Mouse (Mus musculus) kidney, postnatal 14 days (tissue): ENCODE results near the gene Uspl1.

Experiments
- DNase-seq: peaks from one replicate; pipeline ENCODE4 v3.0.0; 2022; ENCODE audit warnings: mixed read lengths

Uspl1 gene

DNA sequence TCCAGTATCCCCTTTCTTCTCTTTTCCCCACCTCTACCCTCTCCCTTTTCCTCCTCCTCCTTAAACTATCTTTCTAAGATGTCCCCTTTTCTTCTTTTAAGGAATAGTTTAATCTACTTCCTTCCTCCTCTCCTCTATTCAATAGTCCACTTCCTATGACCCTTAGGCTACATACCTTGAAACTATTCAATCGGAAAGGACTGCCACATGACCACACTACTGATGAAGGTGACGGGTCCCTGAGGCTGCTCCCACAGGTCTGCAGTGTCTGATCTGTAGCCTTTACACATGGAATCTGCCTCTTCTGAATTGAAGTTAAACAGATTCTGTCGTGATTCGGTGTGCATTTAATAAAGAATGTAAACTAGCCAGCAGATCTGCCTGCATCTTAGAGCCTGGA is 28.7 kb downstream of the Uspl1 start:
- no peak for DNase-seq

DNA sequence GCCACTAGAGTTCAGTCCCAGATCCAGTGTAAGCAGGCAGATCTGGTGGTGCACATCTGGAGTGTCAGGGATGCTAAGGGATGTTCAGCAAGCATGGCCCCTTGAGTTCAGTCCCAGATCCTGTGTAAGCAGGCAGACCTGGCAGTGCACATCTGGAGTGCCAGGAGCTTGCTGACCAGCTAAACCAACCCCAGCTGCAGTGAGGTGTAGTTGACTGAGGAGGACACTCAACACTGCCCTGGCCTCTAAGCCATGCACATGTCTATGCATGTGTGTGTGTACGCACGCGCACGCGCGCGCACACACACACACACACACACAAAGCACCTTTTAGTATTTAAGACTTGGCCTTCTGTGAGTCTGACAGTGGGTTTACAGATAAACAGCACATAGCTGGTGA is 31.4 kb downstream of the Uspl1 start:
- no peak for DNase-seq

DNA sequence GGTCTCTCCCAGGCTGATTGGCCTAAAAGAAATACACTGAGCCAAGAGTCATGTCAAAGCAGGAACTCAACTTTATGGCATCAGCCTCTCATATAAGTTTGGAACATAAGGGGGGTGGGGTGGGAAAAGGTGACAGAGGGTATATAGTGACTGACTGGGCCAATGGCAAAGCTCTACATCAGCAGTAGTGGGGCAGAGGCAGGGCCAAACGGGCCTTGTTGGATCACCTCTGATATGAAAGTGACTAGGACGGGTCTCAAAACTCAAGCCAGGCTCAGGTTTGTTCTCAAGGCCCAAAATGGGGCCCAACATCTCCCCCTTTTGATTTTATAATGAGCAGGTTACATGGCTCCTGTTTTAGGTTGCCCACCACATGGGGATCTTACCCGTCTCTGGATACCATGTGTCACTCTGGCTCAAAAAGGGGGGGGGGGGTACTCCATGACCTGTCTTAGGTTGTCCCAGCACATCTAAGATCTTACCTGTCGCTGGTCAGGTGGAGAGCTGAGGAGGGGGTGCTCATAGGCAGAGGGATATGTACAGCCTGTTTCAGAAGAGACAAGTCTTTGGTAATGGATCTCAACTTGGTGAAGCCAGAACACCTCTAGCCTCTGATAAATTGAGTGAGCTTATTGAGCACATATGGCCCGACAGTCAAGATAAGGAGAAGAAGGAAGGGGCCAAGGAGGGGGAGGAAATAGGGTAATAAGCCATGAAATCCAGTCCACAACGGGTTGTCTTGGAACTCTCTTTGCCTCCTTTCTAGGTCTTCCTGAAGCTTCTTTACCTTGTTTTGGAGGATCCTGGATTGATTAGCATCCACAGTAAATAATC is 33.6 kb downstream of the Uspl1 start:
- DNase-seq = no peak

DNA sequence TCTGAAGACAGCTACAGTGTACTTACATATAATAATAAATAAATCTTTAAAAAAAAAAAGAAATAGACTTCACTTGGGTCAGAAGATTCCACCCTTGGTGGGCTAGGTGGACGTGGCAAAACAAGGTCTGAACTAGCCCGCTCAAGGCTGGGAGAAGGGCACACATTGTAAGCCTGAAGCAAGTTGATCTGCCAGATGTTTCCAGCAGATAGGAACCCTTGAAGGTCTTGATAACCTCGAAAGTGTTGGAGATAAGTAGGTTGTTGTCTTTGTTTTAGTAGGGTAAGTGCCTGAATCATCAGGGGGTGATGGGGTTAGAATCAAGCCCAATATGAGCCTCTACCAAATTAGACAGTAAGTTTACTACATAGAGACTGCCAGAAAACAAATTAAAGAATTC is 35.3 kb downstream of the Uspl1 start:
- no peak for DNase-seq

DNA sequence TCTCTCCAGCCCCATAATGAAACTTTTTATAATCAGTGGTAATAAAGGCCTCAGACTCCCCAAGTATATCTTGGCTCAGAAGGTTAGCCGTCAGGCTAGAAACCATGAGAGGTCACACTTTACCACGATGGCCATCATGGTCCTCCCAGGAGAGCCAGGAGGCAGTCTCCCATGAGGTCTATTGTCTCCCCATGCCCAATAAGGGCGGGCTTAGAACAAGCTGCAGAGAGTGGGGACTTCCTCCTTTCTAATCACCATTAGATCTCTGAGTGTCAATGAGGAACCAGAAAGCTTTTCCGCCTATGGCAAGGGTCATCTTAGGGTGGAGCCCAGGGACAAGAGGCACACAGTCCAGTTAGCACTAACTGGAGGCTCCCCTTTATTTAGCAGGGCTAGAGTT is 37.2 kb downstream of the Uspl1 start:
- DNase-seq = no peak

DNA sequence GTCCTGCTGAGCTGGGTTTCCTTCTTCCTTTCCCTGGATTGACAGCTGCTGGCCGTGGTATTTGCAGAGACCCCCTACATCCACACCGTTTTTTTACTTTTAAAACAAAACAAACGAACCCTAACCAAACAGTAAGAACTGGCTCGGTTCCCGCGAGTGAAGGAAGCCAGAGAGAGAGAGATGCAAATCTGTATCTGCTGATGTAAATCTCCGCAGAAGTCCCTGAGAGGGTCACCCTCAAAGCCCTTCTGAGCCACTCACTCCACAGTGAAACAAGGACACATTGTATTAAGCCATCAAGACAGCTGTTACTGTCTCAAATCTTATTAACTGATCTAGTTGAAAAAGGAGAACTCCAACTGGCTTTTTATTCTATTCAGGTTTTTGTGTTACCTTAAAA is 40.5 kb downstream of the Uspl1 start:
- no peak for DNase-seq

DNA sequence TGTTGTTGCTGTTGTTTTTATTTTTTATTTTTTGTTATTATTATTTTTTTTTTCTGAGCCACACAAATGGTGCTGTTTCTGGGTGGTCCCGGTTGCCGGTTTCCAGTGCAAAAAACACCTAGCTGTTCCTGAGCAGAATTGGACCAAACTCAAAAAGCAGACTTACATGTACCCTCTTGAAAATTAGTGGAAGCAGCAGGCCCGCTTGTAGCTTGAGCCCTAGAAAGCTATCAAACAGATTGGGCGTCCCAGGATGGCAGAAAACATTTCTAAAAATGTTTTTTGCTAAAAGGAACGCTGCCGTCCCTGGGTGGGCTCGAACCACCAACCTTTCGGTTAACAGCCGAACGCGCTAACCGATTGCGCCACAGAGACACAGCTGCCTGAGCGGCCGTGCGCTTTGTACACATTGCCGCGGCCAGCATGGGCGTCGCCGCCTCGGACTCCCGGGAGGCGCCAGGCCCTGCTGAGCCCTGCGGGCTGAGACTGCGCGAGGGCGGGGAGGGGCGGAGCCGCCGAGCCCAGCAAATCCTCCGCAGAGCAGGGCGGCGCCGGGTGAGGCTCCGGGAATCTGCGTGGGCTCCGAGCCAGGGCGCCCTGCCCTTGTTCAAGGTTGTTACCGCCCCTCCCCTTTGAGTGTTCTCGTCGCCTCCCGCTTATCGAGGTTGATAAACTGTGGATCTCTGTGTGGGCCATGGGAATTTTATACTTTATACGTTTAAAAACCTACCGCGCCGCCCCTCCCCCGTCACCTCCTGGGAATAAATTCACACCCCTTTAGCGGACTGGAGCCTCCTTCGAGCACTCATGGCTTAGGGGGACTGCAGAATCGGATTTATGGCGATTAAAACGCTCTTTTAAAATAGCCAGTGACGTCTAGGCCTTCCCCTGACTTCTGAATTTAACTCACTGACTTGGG is 44.8 kb downstream of the Uspl1 start:
- DNase-seq = peak; percentile 99

DNA sequence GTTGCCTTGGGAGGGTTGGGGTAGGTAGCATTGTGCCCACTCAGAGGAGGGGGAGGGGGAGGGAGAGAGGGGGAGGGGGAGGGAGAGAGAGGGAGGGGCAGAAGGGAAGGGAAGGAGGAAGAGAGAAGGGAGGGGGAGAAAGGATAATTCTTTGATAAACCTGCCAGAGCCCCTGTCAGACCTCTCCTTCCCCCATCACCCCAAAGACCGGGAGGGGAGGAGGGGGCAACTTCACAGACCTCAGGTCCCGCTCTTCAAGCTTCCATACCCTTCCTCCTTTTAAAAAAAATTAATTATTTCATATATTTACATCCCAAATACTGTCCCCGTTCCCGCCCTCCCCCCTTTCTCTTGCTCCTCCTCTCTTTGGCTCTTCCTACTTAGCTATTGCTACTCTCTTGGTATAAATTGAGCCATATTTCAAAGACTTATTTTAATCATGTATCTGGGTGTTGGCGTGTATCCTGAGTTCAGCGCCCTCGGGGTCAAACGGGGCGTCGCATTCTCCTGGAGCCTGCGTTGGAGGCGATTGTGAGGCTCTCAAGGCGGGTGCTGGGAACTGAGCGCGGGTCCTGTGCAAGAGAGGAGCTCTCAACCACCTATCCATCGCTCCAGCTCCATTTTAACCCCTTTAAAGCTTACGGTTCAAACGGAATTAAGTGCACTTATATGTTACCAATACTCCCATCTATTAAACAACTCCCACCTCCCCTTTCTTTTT is 45.6 kb downstream of the Uspl1 start:
- no peak for DNase-seq

DNA sequence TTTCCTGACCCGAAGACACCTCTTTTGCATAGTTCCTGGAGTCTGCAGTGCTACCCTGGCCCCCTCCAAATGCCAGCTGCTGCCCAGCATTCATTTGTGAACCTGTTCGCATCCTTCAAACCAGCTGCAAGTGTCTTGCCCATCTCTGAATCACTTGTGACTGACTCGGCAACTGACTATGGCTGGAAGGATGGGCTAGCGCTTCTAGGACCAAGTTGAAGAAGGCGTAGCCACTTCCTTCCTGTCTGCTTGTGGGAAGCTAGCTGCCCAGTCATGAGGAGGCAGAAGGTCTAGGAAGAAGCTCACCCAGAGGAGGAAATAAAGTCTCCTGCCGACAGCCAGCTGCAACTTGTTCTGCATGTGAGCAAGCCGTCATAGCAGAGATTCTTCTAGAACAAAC is 50.9 kb downstream of the Uspl1 start:
- DNase-seq = no peak

DNA sequence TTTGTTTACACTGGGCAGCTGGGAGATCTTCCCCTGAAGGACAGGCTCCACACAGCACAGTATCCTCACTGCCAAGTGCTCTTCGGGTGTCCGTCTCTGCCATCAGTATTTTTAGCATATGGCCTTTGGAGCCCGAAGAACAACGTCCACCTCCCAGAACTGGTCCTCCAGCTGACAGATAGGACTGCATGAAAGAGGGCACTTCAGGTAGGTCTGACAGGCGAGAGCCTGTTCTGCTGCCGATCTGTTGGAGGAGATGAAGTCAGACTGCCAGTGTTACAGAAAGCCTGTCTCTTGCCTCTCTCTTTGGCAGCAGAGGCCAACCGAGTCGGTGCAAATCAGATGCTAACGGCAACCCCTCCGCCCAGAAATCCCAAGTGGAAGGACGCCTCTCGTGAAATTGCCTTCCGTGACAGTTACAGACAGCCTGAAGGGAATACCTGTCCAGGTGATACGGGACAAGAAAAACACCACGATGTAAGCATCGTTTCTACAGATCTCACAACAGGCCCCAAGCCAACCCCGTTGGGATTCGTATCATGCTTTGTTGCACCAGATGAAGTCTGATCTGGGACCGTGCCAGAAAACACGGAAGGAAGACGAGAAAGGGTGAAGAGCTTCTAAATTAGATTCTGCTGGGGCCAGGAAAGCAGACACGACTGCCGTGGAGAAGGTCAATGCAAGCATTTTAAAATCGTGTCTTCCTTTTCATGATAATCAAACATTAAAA is 53.2 kb downstream of the Uspl1 start:
- DNase-seq = no peak

DNA sequence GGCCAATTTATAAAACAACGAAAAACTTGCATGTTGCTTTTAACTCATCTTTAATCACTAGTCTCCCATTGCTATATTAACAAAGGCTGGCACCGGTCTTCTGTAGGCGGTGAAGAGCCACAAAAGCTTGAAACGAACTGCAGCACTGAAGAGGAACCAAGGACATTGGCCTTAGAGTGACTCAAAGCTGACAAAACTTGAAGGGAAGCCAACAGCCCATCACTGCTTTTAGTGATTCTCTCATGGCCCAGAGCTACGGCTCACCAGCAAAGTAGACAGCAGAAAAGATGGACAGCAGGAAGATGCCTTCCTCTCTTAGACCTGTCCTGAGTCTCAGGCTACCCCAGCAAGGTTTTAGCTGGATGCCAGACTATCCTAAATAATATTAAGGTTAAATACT is 58.3 kb downstream of the Uspl1 start:
- DNase-seq = no peak

DNA sequence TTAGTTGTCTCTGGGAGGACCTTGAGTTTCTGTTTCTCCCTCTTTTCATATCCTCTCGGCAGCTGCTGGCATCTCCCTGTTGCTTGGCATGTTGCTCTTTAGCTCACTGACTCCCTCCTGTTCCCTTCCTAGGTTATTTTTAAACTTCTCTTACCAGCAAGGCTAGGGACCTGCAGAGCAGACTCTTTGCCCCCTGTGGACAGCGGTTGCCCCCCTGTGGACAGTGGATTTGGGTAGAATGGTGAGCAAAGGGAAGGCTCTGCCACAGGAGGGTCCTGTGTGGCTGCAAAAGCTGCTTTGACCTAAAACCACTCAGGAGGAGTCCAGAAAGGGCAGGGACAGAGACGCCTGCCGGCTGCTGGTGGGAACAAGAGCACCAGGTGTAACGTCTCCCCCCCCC is 58.9 kb downstream of the Uspl1 start:
- DNase-seq = no peak

DNA sequence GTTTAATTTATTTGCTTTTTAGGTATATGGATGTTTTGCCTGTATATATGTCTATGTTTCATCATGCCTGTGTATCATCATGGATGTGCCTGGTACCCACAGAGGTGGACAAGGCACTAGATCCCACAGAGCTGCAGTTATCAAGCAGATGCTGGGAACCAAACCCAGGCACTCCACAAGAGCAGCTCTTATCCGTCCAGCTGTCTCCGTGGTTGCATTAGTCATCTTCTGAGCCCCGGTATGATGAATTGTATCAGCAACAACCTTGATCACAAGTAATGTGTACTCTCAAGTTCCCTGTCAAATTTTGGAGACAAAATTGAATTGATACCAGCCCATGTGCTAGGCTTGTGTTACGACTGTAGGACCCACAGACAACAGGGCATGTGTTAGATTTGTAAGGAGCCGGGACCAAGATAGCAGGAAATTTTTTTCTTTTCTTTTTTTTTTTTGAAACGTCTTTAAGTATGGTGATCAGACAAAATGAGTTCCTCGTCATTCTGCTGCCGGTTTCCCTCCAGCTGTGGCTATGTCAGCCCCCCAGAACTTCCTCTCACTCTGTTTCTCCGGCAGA is 61.3 kb downstream of the Uspl1 start:
- DNase-seq = no peak

DNA sequence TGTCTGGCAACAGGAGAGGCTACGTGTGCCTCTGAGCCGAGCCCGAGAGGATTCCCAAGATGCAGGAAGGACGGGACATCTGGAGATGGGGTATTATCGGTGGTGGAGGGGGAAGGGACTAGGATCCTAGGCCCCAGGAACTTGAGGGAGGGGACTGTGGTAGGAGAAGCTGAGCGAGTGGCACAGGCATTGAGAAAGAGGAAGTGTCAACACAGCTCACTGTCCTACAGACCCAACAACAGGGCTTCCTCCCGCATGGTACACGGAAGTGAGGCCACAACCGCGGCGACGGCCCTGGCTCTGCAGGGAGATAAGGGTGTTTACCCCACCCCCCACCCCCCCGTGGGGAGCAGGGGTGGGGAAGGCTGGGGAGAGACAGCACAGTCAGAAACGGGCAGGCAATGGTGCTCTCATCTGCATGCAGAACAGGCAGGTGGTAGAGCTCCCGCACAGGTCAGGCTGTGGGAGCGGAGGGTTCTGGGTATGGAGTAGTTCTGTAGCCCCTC is 61.9 kb downstream of the Uspl1 start:
- DNase-seq = peak; percentile 37

DNA sequence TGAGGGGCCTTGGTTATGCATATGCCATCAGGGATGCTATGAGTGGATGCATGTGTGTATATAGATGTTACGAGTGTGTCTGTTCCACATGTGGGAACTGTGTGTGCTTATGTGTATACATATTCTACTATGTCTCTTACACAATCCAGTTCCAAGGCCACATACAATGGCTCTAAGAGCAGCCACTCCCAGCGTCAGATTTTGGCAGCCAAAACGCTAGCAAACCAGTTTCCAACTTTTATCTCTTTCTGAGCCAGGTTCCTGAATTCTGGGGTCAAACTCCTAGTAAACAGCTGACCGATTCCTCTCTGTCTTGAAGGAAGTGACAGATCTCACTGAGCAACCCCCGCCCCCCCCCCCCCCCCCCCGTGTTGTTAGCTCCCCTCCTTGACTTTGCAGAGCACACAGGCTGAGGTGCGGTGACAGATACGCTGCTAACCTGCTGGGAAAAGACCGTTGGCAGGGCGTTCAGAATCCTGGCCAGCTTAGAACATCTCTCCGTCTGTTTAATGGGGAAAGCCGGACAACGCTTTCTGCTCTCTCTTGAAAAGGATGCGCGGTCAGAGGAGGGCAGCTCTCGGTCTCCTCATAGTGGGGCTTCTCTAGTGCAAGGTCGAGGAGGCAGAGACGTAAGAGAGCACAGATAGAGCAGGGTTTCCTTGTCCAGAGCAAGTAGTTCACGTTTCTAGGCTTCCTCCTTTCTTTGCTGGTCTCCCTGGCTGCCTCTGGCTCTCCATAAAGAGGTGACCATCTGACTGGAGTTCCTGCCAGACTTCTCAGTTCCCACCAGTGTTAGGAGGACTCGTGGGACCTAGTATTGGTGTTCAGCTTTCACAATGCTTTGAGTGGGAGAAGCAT is 63.1 kb downstream of the Uspl1 start:
- no peak for DNase-seq

DNA sequence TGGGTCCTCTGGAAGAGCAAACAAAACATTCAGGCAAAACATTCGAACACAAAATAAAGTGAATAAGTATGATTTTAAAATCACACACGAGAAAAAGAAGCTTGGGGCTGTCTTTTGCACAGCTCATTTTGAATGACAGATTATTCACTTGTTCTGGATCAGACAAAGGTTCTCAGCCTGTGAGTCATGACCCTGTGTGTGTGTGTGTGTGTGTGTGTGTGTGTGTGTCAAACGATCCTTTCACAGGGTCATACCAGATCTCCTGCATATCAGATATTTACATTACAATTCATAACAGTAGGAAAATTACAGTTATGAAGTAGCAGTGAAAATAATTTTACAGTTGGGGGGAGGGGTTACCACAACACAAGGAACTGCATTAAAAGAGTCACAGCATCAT is 68.2 kb downstream of the Uspl1 start:
- no peak for DNase-seq

DNA sequence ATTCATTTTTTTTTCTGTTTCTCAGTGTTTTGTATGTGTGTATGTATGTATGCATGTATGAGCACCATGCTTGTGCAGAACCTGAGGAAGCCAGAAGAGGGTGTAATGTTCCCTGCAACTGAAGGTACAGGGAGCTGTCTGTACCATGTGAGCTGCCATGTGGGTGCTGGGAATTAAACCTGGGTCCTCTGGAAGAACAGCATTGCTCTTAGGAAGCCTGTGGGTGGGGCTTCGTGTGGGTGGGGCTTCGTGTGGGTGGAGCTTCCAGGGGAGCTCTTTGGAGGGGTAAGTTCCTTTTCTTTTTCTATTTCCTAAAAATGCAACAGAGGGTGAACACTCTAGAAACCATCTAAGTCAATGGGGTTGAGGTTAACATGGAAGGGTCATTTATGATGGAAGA is 69.3 kb downstream of the Uspl1 start:
- DNase-seq = no peak

DNA sequence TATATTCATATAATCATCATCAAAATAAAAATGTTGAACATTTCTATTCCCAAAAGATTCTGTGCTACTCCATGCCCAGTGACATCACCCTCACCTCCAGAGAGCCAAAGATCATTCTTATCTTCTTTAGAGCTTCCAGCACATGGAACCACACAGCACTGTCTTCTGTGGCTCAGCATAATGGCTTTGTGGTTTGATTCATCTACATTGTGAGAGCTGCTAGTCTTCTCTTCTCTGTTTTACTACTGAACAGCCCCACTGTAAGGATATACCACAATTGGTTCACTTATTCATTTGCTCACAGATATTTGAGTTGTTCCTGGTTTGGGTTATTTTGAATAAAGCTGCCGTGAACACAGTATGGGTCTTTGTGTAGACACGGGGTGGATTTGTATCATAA is 71.4 kb downstream of the Uspl1 start:
- DNase-seq = no peak

DNA sequence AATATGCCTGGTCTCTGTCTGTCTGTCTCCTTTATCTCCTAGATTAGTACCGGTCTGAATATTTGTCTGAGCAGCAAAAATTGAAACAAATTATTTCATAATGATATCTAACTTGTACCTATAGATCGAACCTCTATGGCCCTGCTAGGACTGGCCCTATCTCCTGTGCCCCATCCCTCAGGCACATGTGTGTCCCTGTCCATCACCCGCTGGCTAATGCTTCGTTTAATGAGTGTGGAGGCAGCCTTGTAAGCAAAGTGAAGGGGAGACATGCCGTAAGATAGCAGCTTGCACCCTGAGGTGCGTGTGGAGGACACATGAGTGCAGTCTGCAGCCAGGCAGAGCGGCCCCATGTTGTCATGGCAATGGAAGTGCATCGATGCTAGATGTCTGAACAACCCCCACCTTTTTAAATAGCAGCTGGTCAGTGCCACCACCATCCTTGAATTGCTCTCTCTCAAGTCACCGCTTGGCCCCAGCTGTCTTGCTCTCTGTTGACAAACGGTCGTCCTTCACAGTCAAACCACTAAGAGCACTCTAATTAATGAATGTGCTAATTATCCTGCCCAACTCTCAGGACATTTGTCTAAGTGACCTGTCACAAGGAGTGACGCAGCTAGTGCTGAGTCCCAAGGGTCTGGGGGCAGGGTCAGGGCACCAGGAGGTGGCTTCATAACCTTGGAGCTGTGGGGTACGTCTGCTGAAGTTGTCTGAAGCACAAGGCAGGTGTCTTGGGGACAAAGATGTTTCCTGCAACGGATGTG is 73.5 kb downstream of the Uspl1 start:
- DNase-seq = no peak

DNA sequence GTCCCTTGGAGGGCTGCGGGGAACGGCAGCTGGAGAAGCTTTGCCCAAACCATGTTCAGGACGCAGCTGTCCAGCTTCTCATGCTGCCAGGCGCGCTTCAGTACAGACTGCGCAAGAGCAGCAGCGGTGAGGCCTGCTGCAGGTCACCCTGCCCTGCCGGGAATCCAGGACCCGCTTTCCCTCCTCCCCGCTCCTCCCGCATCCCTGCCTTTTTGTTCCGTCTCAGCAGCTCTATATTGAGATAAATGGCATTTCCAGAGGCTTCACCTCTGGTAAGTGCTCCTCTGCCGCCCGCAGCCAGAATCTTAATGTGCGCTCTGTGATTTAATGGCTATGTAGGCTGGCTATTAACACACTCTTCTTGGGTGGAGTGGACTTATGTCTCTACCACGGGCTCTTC is 74.9 kb downstream of the Uspl1 start:
- no peak for DNase-seq
